Mouse (Mus musculus) G1E (cell line): ENCODE measurements around the gene Parl. TPM values are rescaled to one million over a fixed set of nuclear protein-coding genes. Genes with fewer than 3 reads are reported as not detected.

Source experiments
- ATAC-seq: 2 replicates; pipeline ENCODE4 v1.8.0; 2016; ENCODE audit warnings: mild to moderate bottlenecking; ENCODE audit not compliant: insufficient number of reproducible peaks, poor library complexity, low FRiP score, severe bottlenecking; ENCODE audit errors: extremely low read depth
- DNase-seq: peaks from one replicate; pipeline ENCODE4 v3.0.0; 2012; ENCODE audit warnings: low spot score
- H3K27me3 ChIP-seq: 2 replicates; pipeline ENCODE4 v1.6.1; 2012; ENCODE audit warnings: mild to moderate bottlenecking, low read length, inconsistent platforms; ENCODE audit not compliant: insufficient read depth
- H3K36me3 ChIP-seq: replicated peaks from 2 replicates; pipeline ENCODE3; 2012; ENCODE audit warnings: mild to moderate bottlenecking, inconsistent platforms
- H3K4me1 ChIP-seq: 2 replicates; pipeline ENCODE4 v1.6.1; 2012; ENCODE audit warnings: low read depth, low read length, inconsistent platforms, mixed read lengths; ENCODE audit not compliant: insufficient read depth
- H3K4me3 ChIP-seq: 2 replicates; pipeline ENCODE4 v1.5.1; 2012; ENCODE audit warnings: low read depth, mild to moderate bottlenecking, inconsistent platforms, low read length, moderate library complexity, mixed read lengths
- H3K9me3 ChIP-seq: replicated peaks from 2 replicates; pipeline ENCODE4 v1.6.1; 2012; ENCODE audit warnings: inconsistent platforms
- CTCF ChIP-seq: IDR thresholded peaks from 2 replicates; pipeline ENCODE4 v1.5.1; 2012; ENCODE audit warnings: low read depth, low read length, inconsistent platforms, mixed read lengths
- GATA1 ChIP-seq: IDR thresholded peaks from 2 replicates; pipeline ENCODE4 v1.6.1; 2012; ENCODE audit warnings: borderline replicate concordance, low read length, inconsistent platforms, mixed read lengths
- GATA2 ChIP-seq: IDR thresholded peaks from 2 replicates; pipeline ENCODE4 v1.6.1; 2012; ENCODE audit warnings: low read depth, low read length, inconsistent platforms, borderline replicate concordance
- POLR2AphosphoS5 ChIP-seq: IDR thresholded peaks from 2 replicates; pipeline ENCODE4 v1.6.1; 2012; ENCODE audit warnings: low read depth, low read length, inconsistent platforms; ENCODE audit not compliant: insufficient replicate concordance
- TAL1 ChIP-seq: conservative IDR thresholded peaks from 2 replicates; pipeline ENCODE4 v1.6.1; 2012; ENCODE audit warnings: low read depth, low read length, inconsistent platforms, mixed read lengths
- polyA plus RNA-seq: library from polyadenylated mRNA; stranded (reverse); fragments of >175 nt; gene quantifications from 2 replicates; pipeline ENCODE4 v1.2.3, GENCODE M21; 2012
- total RNA-seq, 2 experiments: library from RNA; stranded (forward) in 1 of 2; stranded (reverse) in 1 of 2; fragments of 200-1000 nt in 1 of 2; fragments of >200 nt in 1 of 2; fragmentation: Nextera tagmentation in 1 of 2; gene quantifications; 2 replicates each; pipeline ENCODE4 v1.2.3; 2014 to 2017

The Parl gene
- total and polyA plus RNA-seq, 3 experiments, result 70.4 to 301 (median 131) TPM

GRCm38 (mm10) chr16:20323907-20324306 is 21.7 kb upstream of the Parl start:
- H3K4me1 ChIP-seq, result peaks cover 9% of the 10 kb centered on the region
- no peaks in the 10 kb centered on the region for H3K9me3 ChIP-seq
- no peaks in the 10 kb centered on the region for H3K36me3 ChIP-seq
- TF ChIP-seq TAL1 (no peak), CTCF (no peak), GATA2 (no peak), POLR2AphosphoS5 (no peak), GATA1 (no peak)
- peaks cover 20% of the 10 kb centered on the region for H3K27me3 ChIP-seq
- no peak overlapping the region for H3K4me3 ChIP-seq
- ATAC-seq (no peak), DNase-seq (no peak)

- no peaks in the 10 kb centered on the region for H3K9me3 ChIP-seq
- no peaks in the 10 kb centered on the region for H3K36me3 ChIP-seq
- no peak for ATAC-seq
- peaks cover 9% of the 10 kb centered on the region for H3K4me1 ChIP-seq
- DNase-seq, result no peak
- H3K27me3 ChIP-seq, result peaks cover 21% of the 10 kb centered on the region
- no peak for TF ChIP-seq CTCF
- TF ChIP-seq GATA1, result no peak
- TF ChIP-seq POLR2AphosphoS5, result no peak
- TF ChIP-seq GATA2, result no peak
- TF ChIP-seq TAL1, result no peak
- no peak overlapping the region for H3K4me3 ChIP-seq
These were observed 20.1 kb upstream of the Parl start for GRCm38 (mm10) chr16:20322274-20322673.

GRCm38 (mm10) chr16:20316770-20317169 is 14.6 kb upstream of the Parl start:
- Histone ChIP-seq H3K9me3 (no peaks in the 10 kb centered on the region), H3K36me3 (no peaks in the 10 kb centered on the region), H3K4me1 (peaks cover 12% of the 10 kb centered on the region), H3K4me3 (no peak overlapping the region), H3K27me3 (peaks cover 53% of the 10 kb centered on the region)
- ATAC-seq, result no peak
- DNase-seq, result no peak
- no peak for TF ChIP-seq GATA2

- H3K27me3 ChIP-seq, result peaks cover 57% of the 10 kb centered on the region
- no peaks in the 10 kb centered on the region for H3K9me3 ChIP-seq
- H3K36me3 ChIP-seq, result no peaks in the 10 kb centered on the region
- TF ChIP-seq TAL1 (no peak), GATA2 (no peak)
- no peak overlapping the region for H3K4me3 ChIP-seq
- DNase-seq, result no peak
- no peak for ATAC-seq
- H3K4me1 ChIP-seq, result peaks cover 12% of the 10 kb centered on the region
These were observed 13.1 kb upstream of the Parl start for GRCm38 (mm10) chr16:20315266-20315665.

GRCm38 (mm10) chr16:20312272-20312671 is 10.1 kb upstream of the Parl start:
- Histone ChIP-seq H3K27me3 (peaks cover 71% of the 10 kb centered on the region), H3K9me3 (no peaks in the 10 kb centered on the region), H3K4me3 (no peak overlapping the region), H3K4me1 (peaks cover 20% of the 10 kb centered on the region), H3K36me3 (no peaks in the 10 kb centered on the region)
- DNase-seq (no peak), ATAC-seq (no peak)
- no peak for TF ChIP-seq GATA1
- no peak for TF ChIP-seq POLR2AphosphoS5
- TF ChIP-seq TAL1, result no peak
- TF ChIP-seq CTCF, result no peak
- no peak for TF ChIP-seq GATA2

GRCm38 (mm10) chr16:20300076-20300475 is 2.1 kb downstream of the Parl start:
- peaks cover 46% of the 10 kb centered on the region for H3K36me3 ChIP-seq
- TF ChIP-seq GATA2 (no peak), POLR2AphosphoS5 (no peak), TAL1 (no peak), CTCF (no peak), GATA1 (no peak)
- no peaks in the 10 kb centered on the region for H3K9me3 ChIP-seq
- no peak for ATAC-seq
- DNase-seq, result no peak
- peaks cover 6% of the 10 kb centered on the region for H3K27me3 ChIP-seq
- no peak overlapping the region for H3K4me3 ChIP-seq
- peaks cover 54% of the 10 kb centered on the region for H3K4me1 ChIP-seq

- Histone ChIP-seq H3K9me3 (no peaks in the 10 kb centered on the region), H3K27me3 (no peaks in the 10 kb centered on the region), H3K36me3 (peaks cover 72% of the 10 kb centered on the region), H3K4me1 (peaks cover 16% of the 10 kb centered on the region), H3K4me3 (no peak overlapping the region)
- DNase-seq (no peak), ATAC-seq (peak; percentile 34)
- TF ChIP-seq GATA2, result no peak
These were observed 21.9 kb downstream of the Parl start for GRCm38 (mm10) chr16:20280238-20280637.
